Mouse (Mus musculus): ENCODE results near the gene Ubxn7. TPM values are rescaled to one million over a fixed set of nuclear protein-coding genes. Genes with fewer than 3 reads are reported as not detected.

Ubxn7 gene
- polyA plus RNA-seq, 1 experiment: 22.2 TPM

DNA sequence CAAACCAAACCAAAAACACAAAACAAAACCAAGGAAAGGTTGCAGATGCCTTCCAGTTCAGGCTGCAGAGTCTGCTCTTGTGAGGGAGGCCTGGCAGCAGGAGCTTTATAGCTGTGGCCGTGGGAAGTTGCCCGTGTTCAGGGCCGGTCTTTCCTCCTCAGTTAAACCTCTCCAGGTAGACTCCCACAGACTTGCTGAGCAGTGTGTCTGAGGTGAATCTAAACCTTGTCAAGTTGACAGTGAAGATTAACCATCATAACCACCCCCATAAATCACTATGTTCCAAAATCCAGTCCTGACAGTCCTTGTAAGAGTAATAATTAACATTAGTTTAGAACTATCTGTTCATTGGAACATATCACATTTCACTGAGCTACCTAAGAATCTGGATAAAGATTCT, 95.4 kb downstream of the Ubxn7 start:
- DNase-seq: no peak
- Histone ChIP-seq H3K4me3 (replicated peaks; ENCODE audit: extremely low read depth, low read depth, low read length) (no peak overlapping the region), H3K4me1 (ENCODE audit: control insufficient read depth, insufficient read depth, low read length) (no peaks in the 10 kb centered on the region)
- TF ChIP-seq POLR2A (IDR thresholded peaks at IDR 0.05; ENCODE audit: borderline replicate concordance, extremely low read depth, low read depth, low read length) (no peak), CTCF (IDR thresholded peaks at IDR 0.05; ENCODE audit: insufficient read depth, low read length) (no peak)
- 91% methylated on average over 3 of the region's 3 CpGs for WGBS

- WGBS: under 1% methylated on average over 54 of the region's 54 CpGs
- peak; percentile 85 for DNase-seq
- H3K4me1 ChIP-seq (ENCODE audit: control insufficient read depth, insufficient read depth, low read length): peaks cover 9% of the 10 kb centered on the region
- peak within 1 kb of the TSS; percentile 95 for H3K4me3 ChIP-seq (replicated peaks; ENCODE audit: extremely low read depth, low read depth, low read length)
- TF ChIP-seq CTCF (IDR thresholded peaks at IDR 0.05; ENCODE audit: insufficient read depth, low read length) (no peak), POLR2A (IDR thresholded peaks at IDR 0.05; ENCODE audit: borderline replicate concordance, extremely low read depth, low read depth, low read length) (peak; percentile 71)
Measured at GRCm38 (mm10) chr16:32430474-32431046, 98.5 kb downstream of the Ubxn7 start, which contains the start of gene Pcyt1a. Gene Pcyt1a (plus strand): TSS chr16:32430921.

DNA sequence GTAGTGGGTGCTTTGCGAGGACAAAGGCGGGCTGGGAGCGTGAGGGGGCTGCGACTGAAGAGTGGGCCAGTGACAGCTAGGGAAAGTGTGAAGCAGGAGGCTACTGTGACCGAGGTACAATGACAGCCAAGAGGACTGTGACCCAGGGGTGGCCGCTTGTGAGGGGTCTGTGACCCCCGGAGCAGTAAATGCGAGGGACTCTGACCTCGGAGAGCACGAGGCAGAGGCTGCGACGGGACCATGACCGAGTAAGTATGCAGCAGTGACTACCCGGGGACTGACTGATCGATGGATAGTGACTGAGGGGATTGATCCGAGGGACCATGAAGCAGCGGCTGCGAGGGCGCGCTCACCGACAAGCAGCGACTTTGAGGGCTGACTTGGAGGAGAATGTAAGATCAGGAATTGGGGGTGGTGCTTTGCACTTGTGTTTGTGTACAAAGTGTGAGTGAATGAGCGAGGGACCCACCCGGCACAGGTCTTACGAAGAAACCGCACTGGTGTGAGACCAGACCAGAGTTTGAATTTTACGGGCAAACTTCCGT, 99.1 kb downstream of the Ubxn7 start:
- DNase-seq: no peak
- WGBS: 1% methylated on average over 28 of the region's 28 CpGs
- TF ChIP-seq CTCF (IDR thresholded peaks at IDR 0.05; ENCODE audit: insufficient read depth, low read length) (no peak), POLR2A (IDR thresholded peaks at IDR 0.05; ENCODE audit: borderline replicate concordance, extremely low read depth, low read depth, low read length) (no peak)
- H3K4me1 ChIP-seq (ENCODE audit: control insufficient read depth, insufficient read depth, low read length): peaks cover 9% of the 10 kb centered on the region
- H3K4me3 ChIP-seq (replicated peaks; ENCODE audit: extremely low read depth, low read depth, low read length): peak overlapping the region; percentile 95

GRCm38 (mm10) chr16:32431926-32432325, 99.9 kb downstream of the Ubxn7 start:
- no peak overlapping the region for H3K4me3 ChIP-seq (replicated peaks; ENCODE audit: extremely low read depth, low read depth, low read length)
- peaks cover 9% of the 10 kb centered on the region for H3K4me1 ChIP-seq (ENCODE audit: control insufficient read depth, insufficient read depth, low read length)
- TF ChIP-seq POLR2A (IDR thresholded peaks at IDR 0.05; ENCODE audit: borderline replicate concordance, extremely low read depth, low read depth, low read length) (no peak), CTCF (IDR thresholded peaks at IDR 0.05; ENCODE audit: insufficient read depth, low read length) (no peak)
- WGBS: 91% methylated on average over 1 of the region's 1 CpGs
- no peak for DNase-seq

GRCm38 (mm10) chr16:32433138-32433537, 101.1 kb downstream of the Ubxn7 start:
- Histone ChIP-seq H3K4me3 (replicated peaks; ENCODE audit: extremely low read depth, low read depth, low read length) (no peak overlapping the region), H3K4me1 (ENCODE audit: control insufficient read depth, insufficient read depth, low read length) (peaks cover 9% of the 10 kb centered on the region)
- 41% methylated on average over 2 of the region's 2 CpGs for WGBS
- no peak for DNase-seq
- no peak for TF ChIP-seq POLR2A (IDR thresholded peaks at IDR 0.05; ENCODE audit: borderline replicate concordance, extremely low read depth, low read depth, low read length)
- no peak for TF ChIP-seq CTCF (IDR thresholded peaks at IDR 0.05; ENCODE audit: insufficient read depth, low read length)

DNA sequence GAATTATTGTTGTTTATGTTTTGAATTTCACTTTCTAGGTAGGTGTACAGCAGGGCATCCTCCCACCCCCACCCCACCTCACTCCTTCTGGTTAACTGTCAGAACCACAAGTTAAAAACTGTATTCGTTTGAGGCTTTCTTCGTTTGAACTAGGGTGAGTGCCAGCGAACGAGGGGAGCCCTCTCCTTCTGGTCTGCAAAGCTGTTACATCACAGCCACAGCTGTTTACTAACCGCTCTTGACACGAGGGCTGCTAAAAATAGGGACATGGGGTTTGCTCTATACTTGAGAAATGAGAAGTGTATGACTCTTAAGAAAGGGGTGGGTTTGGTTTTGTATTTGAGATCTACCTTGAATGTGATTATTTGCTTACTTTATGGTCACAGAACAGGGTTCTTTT, 102.0 kb downstream of the Ubxn7 start:
- TF ChIP-seq POLR2A (IDR thresholded peaks at IDR 0.05; ENCODE audit: borderline replicate concordance, extremely low read depth, low read depth, low read length): no peak
- no peak for TF ChIP-seq CTCF (IDR thresholded peaks at IDR 0.05; ENCODE audit: insufficient read depth, low read length)
- peaks cover 9% of the 10 kb centered on the region for H3K4me1 ChIP-seq (ENCODE audit: control insufficient read depth, insufficient read depth, low read length)
- peak; percentile 70 for DNase-seq
- no peak overlapping the region for H3K4me3 ChIP-seq (replicated peaks; ENCODE audit: extremely low read depth, low read depth, low read length)
- WGBS: 28% methylated on average over 6 of the region's 6 CpGs

GRCm38 (mm10) chr16:32434691-32435090, 102.6 kb downstream of the Ubxn7 start:
- TF ChIP-seq POLR2A (IDR thresholded peaks at IDR 0.05; ENCODE audit: borderline replicate concordance, extremely low read depth, low read depth, low read length): no peak
- TF ChIP-seq CTCF (IDR thresholded peaks at IDR 0.05; ENCODE audit: insufficient read depth, low read length): no peak
- DNase-seq: no peak
- Histone ChIP-seq H3K4me1 (ENCODE audit: control insufficient read depth, insufficient read depth, low read length) (peaks cover 9% of the 10 kb centered on the region), H3K4me3 (replicated peaks; ENCODE audit: extremely low read depth, low read depth, low read length) (no peak overlapping the region)

- no peak for DNase-seq
- WGBS: 54% methylated on average over 1 of the region's 1 CpGs
- peaks cover 9% of the 10 kb centered on the region for H3K4me1 ChIP-seq (ENCODE audit: control insufficient read depth, insufficient read depth, low read length)
- no peak overlapping the region for H3K4me3 ChIP-seq (replicated peaks; ENCODE audit: extremely low read depth, low read depth, low read length)
- TF ChIP-seq CTCF (IDR thresholded peaks at IDR 0.05; ENCODE audit: insufficient read depth, low read length) (no peak), POLR2A (IDR thresholded peaks at IDR 0.05; ENCODE audit: borderline replicate concordance, extremely low read depth, low read depth, low read length) (no peak)
Measured at GRCm38 (mm10) chr16:32436657-32437056, 104.6 kb downstream of the Ubxn7 start.

- DNase-seq: no peak
- 92% methylated on average over 1 of the region's 1 CpGs for WGBS
- no peak overlapping the region for H3K4me3 ChIP-seq (replicated peaks; ENCODE audit: extremely low read depth, low read depth, low read length)
- H3K4me1 ChIP-seq (ENCODE audit: control insufficient read depth, insufficient read depth, low read length): peaks cover 9% of the 10 kb centered on the region
- TF ChIP-seq POLR2A (IDR thresholded peaks at IDR 0.05; ENCODE audit: borderline replicate concordance, extremely low read depth, low read depth, low read length): no peak
- TF ChIP-seq CTCF (IDR thresholded peaks at IDR 0.05; ENCODE audit: insufficient read depth, low read length): no peak
Measured at GRCm38 (mm10) chr16:32437266-32437665, 105.2 kb downstream of the Ubxn7 start.

- H3K4me1 ChIP-seq (ENCODE audit: control insufficient read depth, insufficient read depth, low read length): peaks cover 2% of the 10 kb centered on the region; the same call in 1 of the 2 replicates
- TF ChIP-seq POLR2A (IDR thresholded peaks at IDR 0.05; ENCODE audit: borderline replicate concordance, extremely low read depth, low read depth, low read length) (no peak), CTCF (IDR thresholded peaks at IDR 0.05; ENCODE audit: insufficient read depth, low read length) (no peak)
- DNase-seq: no peak
- 79% methylated on average over 3 of the region's 3 CpGs for WGBS
- H3K4me3 ChIP-seq (replicated peaks; ENCODE audit: extremely low read depth, low read depth, low read length): no peak overlapping the region
Measured at GRCm38 (mm10) chr16:32441432-32441831, 109.4 kb downstream of the Ubxn7 start.

Other genes with a start within 250 kb of the Ubxn7 start
- 19.6 and 20.0 TPM in 2 replicates for gene Pigx, start 232.5 kb upstream of the Ubxn7 start, polyA plus RNA-seq (2012; rRNA removed)
- 7.8 and 9.2 TPM in 2 replicates for gene Cep19, start 232.5 kb upstream of the Ubxn7 start, polyA plus RNA-seq (2012; rRNA removed)
- 40.6 and 40.9 TPM in 2 replicates for gene Nrros, start 166.7 kb upstream of the Ubxn7 start, polyA plus RNA-seq (2012; rRNA removed)
- gene Bex6, start 152.4 kb upstream of the Ubxn7 start, polyA plus RNA-seq (2012; rRNA removed): not detected in 2 replicates
- 3.7 and 5.2 TPM in 2 replicates for gene Fbxo45, start 85.1 kb upstream of the Ubxn7 start, polyA plus RNA-seq (2012; rRNA removed)
- gene Wdr53, start 85.0 kb upstream of the Ubxn7 start, polyA plus RNA-seq (2012; rRNA removed): 2.6 and 5.5 TPM in 2 replicates
- gene Smco1, start 60.8 kb upstream of the Ubxn7 start, polyA plus RNA-seq (2012; rRNA removed): 0.13 TPM in 1 of 2 replicates, not detected in the other
- gene Rnf168, start 54.8 kb upstream of the Ubxn7 start, polyA plus RNA-seq (2012; rRNA removed): 8.2 and 12.0 TPM in 2 replicates
- 0.29 TPM in 1 of 2 replicates, not detected in the other for gene Tm4sf19, start 68.2 kb downstream of the Ubxn7 start, polyA plus RNA-seq (2012; rRNA removed)
- 3.3 and 5.5 TPM in 2 replicates for gene Tctex1d2, start 87.4 kb downstream of the Ubxn7 start, polyA plus RNA-seq (2012; rRNA removed)
- 37.0 and 55.2 TPM in 2 replicates for gene Pcyt1a, start 98.7 kb downstream of the Ubxn7 start, polyA plus RNA-seq (2012; rRNA removed)
- 0.11 and 0.17 TPM in 2 replicates for gene Slc51a, start 155.6 kb downstream of the Ubxn7 start, polyA plus RNA-seq (2012; rRNA removed)
- not detected in 2 replicates for gene Zdhhc19, start 164.0 kb downstream of the Ubxn7 start, polyA plus RNA-seq (2012; rRNA removed)